Mouse (Mus musculus) kidney, postnatal 14 days (tissue): ENCODE data around the gene Slc5a10.

Source experiments
- DNase-seq: peaks from one replicate; pipeline ENCODE4 v3.0.0; 2022; ENCODE audit warnings: mixed read lengths

Slc5a10 gene

DNA sequence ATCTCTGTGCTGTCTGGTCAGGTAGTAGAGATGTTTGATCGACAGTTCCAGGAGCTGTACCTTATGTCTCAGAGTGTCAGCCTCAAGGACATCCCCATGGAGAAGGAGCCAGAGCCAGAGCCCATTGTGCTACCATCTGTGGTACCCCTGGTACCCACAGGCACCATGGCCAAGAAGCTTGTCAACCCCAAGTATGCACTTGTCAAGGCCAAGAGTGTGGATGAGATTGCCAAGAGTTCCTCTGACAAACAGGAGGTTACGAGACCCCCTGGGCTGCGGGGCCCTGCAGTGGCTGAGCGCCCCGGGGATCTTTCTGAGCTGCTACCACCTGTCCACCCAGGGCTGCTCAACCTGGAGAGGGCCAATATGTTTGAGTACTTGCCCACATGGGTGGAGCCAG, 18.1 kb downstream of the Slc5a10 start:
- no peak for DNase-seq

GRCm38 (mm10) chr11:61701696-61702095, 18.9 kb downstream of the Slc5a10 start:
- DNase-seq = peak; percentile 75

DNA sequence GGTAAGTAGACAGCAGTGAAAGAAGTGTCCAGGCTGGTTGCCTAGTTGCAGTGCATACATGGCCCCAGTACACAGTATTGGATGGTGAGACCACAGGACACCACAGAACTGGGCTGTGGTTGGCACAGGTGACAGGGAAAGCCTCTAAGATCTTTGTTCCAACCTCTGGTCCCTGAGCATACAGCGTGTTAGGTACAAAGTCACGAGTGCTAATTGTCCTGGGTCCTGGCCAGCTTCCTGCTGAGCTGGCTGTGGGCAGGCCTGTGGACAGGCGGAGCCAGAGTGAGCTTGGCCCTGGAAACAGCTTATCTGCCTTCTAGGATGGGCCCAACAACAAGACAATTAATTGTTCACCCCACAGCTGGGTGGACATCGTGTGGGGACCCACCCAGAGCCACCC, 20.7 kb downstream of the Slc5a10 start:
- DNase-seq = peak; percentile 88

DNA sequence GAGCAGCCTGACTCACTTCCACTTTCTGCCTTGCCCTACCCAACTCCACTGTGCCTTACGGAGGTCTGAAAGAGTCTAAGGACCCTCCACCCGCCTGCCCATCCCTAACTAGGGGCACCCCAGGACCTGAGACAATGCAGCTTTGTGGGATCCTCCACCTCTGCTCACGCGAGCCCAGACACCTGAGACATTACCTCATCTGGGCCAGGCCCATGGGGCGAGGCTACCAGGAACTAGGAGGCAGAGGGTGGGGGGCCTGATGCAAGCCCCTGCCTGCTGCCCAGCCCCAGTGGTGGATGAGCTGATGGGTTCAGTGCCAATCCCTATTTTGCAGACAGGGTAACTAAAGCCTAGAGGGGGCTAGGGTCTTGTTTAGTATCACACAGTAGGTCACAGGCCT, 21.2 kb downstream of the Slc5a10 start:
- no peak for DNase-seq

- no peak for DNase-seq
Measured at GRCm38 (mm10) chr11:61698852-61699251, 21.8 kb downstream of the Slc5a10 start.

DNA sequence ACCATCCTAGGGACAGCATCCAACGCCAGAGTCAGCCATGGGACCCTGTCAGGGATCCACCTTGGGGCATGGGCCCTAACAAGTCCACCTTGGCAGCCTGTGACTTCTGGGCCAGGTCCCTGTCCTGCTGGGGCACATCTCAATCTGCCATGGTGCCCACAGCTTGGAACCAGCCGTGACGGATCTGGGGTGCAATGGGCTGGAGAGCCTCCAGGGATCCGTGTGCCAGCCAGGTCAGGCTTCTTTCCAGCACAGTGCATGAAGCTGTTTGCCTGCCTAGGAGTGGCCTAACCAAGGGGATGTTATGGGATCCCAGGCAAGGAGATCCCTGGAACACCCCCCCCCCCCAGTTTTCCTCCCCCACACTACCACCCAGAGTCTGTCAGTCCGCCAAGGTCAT, 27.6 kb downstream of the Slc5a10 start:
- no peak for DNase-seq

- no peak for DNase-seq
Measured at GRCm38 (mm10) chr11:61687595-61687994, 33.0 kb downstream of the Slc5a10 start.

- no peak for DNase-seq
Measured at GRCm38 (mm10) chr11:61686906-61687453, 33.6 kb downstream of the Slc5a10 start.

DNA sequence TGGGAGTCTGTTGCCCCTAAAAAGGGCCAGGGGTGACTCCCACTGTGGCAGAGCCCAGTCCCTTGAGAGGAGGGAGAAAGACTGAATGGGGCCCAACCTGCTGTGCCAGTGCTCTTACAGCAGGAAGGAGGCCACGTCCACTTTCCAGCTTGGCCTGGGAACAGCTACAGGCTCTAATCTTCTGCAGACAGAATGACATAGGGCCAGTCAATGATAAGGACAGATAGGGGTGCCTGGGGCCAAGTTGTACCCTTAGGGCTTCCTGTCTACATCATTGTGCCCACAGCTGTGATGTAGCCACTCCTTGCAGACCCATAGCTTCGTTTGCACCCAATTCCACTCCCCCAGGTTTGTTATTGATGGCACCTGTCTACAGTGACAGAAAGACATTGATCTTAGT, 34.5 kb downstream of the Slc5a10 start:
- DNase-seq = no peak

DNA sequence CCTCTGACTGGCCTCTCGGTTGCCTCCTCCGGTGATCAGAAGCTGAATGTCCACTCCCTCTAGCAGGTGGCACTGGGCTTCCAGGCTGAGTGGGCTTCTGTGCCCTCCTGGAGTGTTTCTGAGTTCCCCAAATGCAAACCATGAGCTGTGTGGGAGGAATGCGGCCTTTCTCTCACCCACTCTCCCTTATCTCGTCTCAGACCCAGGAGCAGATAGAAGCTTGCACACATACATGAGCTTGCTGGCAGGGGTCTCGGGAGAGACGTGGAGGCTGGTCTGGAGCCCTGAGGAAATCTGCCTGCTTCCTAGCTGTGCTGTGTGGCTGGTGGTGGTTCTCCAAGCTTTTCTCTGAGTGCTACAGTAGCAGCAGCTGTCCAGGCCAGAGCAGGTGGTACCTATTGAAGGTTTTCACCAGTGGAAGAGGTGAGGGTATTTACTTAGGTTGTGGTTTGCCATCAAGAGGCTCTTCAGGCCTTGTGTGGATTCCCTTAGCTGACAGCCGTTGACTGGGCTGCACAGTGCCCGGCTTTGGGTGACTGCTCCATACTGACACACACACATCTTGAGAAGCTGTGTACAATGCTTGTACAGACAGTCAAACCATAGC, 35.4 kb downstream of the Slc5a10 start:
- DNase-seq = no peak

GRCm38 (mm10) chr11:61683907-61684731, 36.5 kb downstream of the Slc5a10 start, which contains the start of gene Fam83g:
Gene Fam83g, plus strand, starts transcription at chr11:61684091.
- DNase-seq = peak; percentile 88

DNA sequence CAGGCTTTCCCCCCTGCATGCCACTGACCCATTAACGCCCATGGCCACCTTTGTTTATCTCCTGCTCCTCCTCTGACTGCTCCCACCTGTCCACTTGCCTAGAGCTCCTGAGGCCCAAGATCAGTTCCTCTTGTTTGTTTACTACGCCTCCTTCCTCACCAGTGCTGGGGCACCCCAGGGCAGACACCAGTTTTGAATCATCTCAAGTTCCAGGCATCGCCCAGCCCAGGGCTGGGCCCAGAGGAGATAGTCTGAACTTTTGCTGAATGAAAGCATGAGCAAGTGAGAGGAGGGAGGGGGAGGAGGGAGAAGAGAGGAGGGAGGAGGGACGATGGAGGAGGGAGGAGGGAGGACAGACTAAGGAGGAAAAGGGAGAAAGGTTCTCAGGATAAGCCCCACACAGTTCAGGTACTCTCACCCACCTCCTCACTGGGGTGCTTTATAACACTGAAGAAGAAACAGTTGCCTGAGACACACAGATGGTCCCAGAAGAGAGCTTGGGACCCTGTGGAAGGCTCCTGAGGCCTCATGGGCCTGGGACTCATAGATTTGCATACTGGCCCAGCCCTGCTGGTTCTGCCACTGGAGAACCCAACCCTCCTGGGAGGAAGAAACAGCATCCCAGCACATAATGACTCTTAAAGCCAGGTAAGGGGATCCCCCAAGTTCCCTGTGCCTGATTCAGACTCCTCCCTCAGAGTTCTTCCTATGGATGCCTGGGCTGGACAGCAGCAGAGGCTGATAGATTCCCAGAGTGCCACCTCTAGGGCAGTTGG, 41.3 kb downstream of the Slc5a10 start:
- no peak for DNase-seq

- DNase-seq = no peak
Measured at GRCm38 (mm10) chr11:61677709-61678108, 42.9 kb downstream of the Slc5a10 start.

- DNase-seq = no peak
Measured at GRCm38 (mm10) chr11:61676216-61676854, 44.3 kb downstream of the Slc5a10 start.

DNA sequence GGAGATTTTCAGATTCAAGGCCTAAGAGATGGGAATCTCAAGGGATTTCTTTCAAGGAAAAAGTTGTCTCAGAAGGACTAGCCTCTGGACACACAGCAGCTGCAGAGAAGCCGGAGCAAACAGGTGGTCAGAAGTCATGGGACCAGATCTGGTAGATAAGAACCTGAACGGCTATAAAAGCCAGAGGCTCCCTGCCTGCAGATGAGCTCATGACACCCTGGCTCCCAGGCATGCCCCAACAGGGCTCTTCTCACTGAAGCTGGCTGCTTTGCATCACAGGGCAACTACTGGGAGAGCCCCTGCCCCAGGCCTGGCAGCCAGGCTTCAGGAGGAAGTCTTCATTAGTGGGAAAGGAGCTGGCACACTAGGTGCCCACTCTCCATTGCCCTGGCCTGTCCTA, 45.3 kb downstream of the Slc5a10 start:
- no peak for DNase-seq

- peak; percentile 48 for DNase-seq
Measured at GRCm38 (mm10) chr11:61674839-61675159, 45.8 kb downstream of the Slc5a10 start.

DNA sequence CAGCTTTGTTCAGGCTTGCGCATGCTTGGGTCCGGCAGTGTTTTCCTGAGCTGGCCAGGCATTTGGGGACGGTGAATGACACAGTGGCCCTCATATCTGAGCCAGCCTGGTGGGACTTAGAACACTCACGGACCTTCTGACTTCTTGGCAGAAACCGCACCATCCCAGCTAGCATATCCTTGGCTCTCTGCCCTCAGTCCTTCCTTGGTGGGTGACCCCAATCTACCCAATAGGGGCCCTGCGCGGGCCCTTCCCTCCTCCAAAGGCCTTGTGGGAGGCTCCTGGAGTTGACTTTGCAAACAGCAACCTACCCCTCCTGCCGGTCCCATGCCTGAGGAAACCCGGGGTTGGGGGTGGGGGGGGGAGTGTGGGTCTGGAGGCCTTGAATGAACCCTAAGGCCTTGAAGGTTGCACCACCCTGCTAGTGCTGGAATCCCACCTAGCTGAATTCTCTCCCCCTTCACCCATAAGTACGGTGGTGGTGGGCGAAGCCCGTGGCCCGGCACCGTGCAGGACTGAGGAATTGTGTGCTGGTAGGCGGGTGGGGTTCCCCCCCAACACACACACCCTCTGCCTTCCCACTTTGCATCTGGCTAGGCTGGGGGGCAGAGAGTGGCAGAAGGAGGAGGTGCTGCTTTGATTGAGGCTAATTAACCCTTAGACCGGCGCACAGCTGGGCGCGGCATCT, 46.3 kb downstream of the Slc5a10 start:
- no peak for DNase-seq

GRCm38 (mm10) chr11:61673686-61674085, 46.9 kb downstream of the Slc5a10 start:
- DNase-seq = peak; percentile 60

DNA sequence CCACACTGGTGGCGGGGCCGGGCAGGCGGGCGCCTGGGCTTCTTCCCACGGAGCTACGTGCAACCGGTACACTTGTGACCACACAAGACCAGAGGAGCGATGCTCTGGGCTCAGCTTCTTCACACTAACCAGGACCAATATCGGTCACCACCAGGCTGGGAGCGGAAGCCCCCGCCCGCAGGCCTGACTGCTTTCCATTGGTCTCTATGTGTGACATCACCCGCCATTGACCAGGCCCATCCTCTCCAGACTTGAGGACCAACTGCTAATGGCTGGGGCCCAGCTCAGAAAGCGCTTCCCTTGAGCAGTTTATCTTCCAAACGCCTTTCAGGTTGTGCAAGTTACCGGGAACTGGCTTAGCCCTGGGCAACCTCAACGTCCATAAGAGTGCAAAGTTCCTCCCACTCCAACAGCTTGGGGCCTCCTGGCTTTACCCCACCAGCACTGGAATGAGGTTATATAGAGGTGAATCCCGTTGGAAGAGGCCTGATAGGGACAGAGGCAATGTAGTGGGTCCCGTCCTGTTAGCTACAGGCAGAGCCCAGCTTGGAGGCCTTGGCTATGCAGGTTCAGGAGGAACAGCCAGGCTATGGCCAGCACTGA, 48.7 kb downstream of the Slc5a10 start:
- DNase-seq = no peak

- no peak for DNase-seq
Measured at GRCm38 (mm10) chr11:61669492-61670490, 50.8 kb downstream of the Slc5a10 start.

DNA sequence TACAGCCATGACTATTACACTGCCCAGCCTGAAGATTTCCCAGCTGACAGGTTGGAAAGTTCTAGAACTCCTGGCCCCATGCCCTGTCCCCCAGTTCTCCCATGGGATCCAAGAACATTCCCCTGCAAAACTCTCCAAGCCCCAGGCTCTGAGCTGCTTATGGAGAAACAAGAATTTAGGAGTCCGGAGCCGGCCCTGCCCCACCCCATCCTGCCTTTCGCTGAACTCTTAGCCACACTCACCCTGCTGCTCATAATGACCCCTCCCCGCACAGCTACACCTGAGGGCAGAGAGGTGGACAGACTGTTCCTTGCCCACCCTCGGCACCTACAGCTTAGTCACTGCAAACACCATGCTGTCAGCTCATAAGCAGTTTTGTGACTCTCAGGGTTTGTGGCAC, 52.8 kb downstream of the Slc5a10 start:
- no peak for DNase-seq
